Mouse (Mus musculus) kidney, adult 2 months (tissue): ENCODE measurements around the gene Tjap1. TPM values are rescaled to one million over a fixed set of nuclear protein-coding genes. Genes with fewer than 3 reads are reported as not detected.

ENCODE experiments used
- DNase-seq: peaks from one replicate; pipeline ENCODE4 v3.0.0; 2021
- H3K27ac ChIP-seq: fragments of 200-500 bp; 2 replicates; pipeline ENCODE4 v1.5.1; 2012; ENCODE audit warnings: low read depth, low read length, control low read depth, inconsistent platforms; ENCODE audit not compliant: insufficient read depth
- H3K27me3 ChIP-seq: fragments of 200-500 bp; replicated peaks from 2 replicates; pipeline ENCODE4 v1.6.1; 2012; ENCODE audit warnings: mild to moderate bottlenecking, moderate library complexity, low read length, inconsistent platforms; ENCODE audit not compliant: control insufficient read depth, insufficient read depth
- H3K36me3 ChIP-seq: fragments of 200-500 bp; 2 replicates; pipeline ENCODE4 v1.6.1; 2012; ENCODE audit warnings: mild to moderate bottlenecking, moderate library complexity, low read length, inconsistent platforms; ENCODE audit not compliant: control insufficient read depth, insufficient read depth
- H3K4me1 ChIP-seq: fragments of 200-500 bp; 2 replicates; pipeline ENCODE4 v1.6.1; 2011; ENCODE audit warnings: low read length; ENCODE audit not compliant: control insufficient read depth, insufficient read depth
- H3K4me3 ChIP-seq: fragments of 200-500 bp; 2 replicates; pipeline ENCODE4 v1.5.1; 2011; ENCODE audit warnings: mild to moderate bottlenecking, low read depth, low read length, control low read depth; ENCODE audit not compliant: insufficient read depth
- CTCF ChIP-seq: fragments of 200-500 bp; conservative IDR thresholded peaks from 2 replicates; pipeline ENCODE4 v1.5.1; 2011; ENCODE audit warnings: low read depth, mild to moderate bottlenecking, control low read depth, low read length, moderate library complexity, mixed read lengths; ENCODE audit not compliant: insufficient read depth, insufficient read length
- POLR2A ChIP-seq: fragments of 200-500 bp; IDR thresholded peaks from one replicate; pipeline ENCODE4 v1.6.1; 2011; ENCODE audit warnings: low read depth, low read length, control low read depth
- WGBS: fragments of 180-500 bp; shearing (Covaris S2); methylation state at CpG from one replicate; pipeline ENCODE4 v1.1.7; 2018; 5-methylcytosine and 5-hydroxymethylcytosine counted together
- polyA plus RNA-seq: library from polyadenylated mRNA; depleted of rRNA; stranded (reverse); fragments of >200 nt; gene quantifications from 2 replicates; pipeline ENCODE4 v1.2.3, GENCODE M21; 2012

The Tjap1 gene
- polyA plus RNA-seq, 1 experiment = 23.1 TPM

- 40% methylated on average over 2 of the region's 2 CpGs for WGBS
- no peak overlapping the region for H3K27ac ChIP-seq
- peaks cover 2% of the 10 kb centered on the region; the same call in 1 of the 2 replicates for H3K36me3 ChIP-seq
- peaks cover 7% of the 10 kb centered on the region; the same call in 1 of the 2 replicates for H3K4me1 ChIP-seq
- DNase-seq = peak; percentile 76
- no peak overlapping the region for H3K4me3 ChIP-seq
- no peak for TF ChIP-seq POLR2A
- TF ChIP-seq CTCF = no peak
- no peaks in the 10 kb centered on the region for H3K27me3 ChIP-seq
These were observed 39.2 kb downstream of the Tjap1 start for GRCm38 (mm10) chr17:46243624-46244023.

GRCm38 (mm10) chr17:46242993-46243392, 39.8 kb downstream of the Tjap1 start:
- TF ChIP-seq POLR2A = no peak
- no peak for TF ChIP-seq CTCF
- no peak overlapping the region for H3K4me3 ChIP-seq
- peaks cover 7% of the 10 kb centered on the region; the same call in 1 of the 2 replicates for H3K4me1 ChIP-seq
- WGBS = 57% methylated on average over 4 of the region's 4 CpGs
- DNase-seq = peak; percentile 40
- no peak overlapping the region for H3K27ac ChIP-seq
- H3K36me3 ChIP-seq = peaks cover 2% of the 10 kb centered on the region; the same call in 1 of the 2 replicates
- H3K27me3 ChIP-seq = no peaks in the 10 kb centered on the region

GRCm38 (mm10) chr17:46242274-46242673, 40.6 kb downstream of the Tjap1 start:
- H3K4me1 ChIP-seq = peaks cover 7% of the 10 kb centered on the region; the same call in 1 of the 2 replicates
- DNase-seq = no peak
- H3K27ac ChIP-seq = no peak overlapping the region
- TF ChIP-seq POLR2A (no peak), CTCF (no peak)
- no peaks in the 10 kb centered on the region for H3K27me3 ChIP-seq
- WGBS = 84% methylated on average over 13 of the region's 13 CpGs
- H3K36me3 ChIP-seq = peaks cover 2% of the 10 kb centered on the region; the same call in 1 of the 2 replicates
- H3K4me3 ChIP-seq = no peak overlapping the region

- no peak for DNase-seq
- Histone ChIP-seq H3K4me3 (no peak overlapping the region), H3K27me3 (no peaks in the 10 kb centered on the region), H3K36me3 (peaks cover 2% of the 10 kb centered on the region; the same call in 1 of the 2 replicates), H3K27ac (no peak overlapping the region), H3K4me1 (peaks cover under 1% of the 10 kb centered on the region; the same call in 1 of the 2 replicates)
- TF ChIP-seq POLR2A (no peak), CTCF (no peak)
- WGBS = 73% methylated on average over 11 of the region's 11 CpGs
These were observed 41.4 kb downstream of the Tjap1 start for GRCm38 (mm10) chr17:46241471-46241870.

GRCm38 (mm10) chr17:46239516-46240114, 43.2 kb downstream of the Tjap1 start:
- no peaks in the 10 kb centered on the region for H3K27me3 ChIP-seq
- H3K4me1 ChIP-seq = no peaks in the 10 kb centered on the region
- H3K4me3 ChIP-seq = no peak overlapping the region
- peaks cover 2% of the 10 kb centered on the region; the same call in 1 of the 2 replicates for H3K36me3 ChIP-seq
- DNase-seq = no peak
- TF ChIP-seq POLR2A (no peak), CTCF (no peak)
- H3K27ac ChIP-seq = no peak overlapping the region
- WGBS = 87% methylated on average over 15 of the region's 15 CpGs

GRCm38 (mm10) chr17:46237480-46237879, 45.3 kb downstream of the Tjap1 start:
- Histone ChIP-seq H3K27me3 (no peaks in the 10 kb centered on the region), H3K4me3 (no peak overlapping the region), H3K36me3 (peaks cover 2% of the 10 kb centered on the region; the same call in 1 of the 2 replicates), H3K4me1 (no peaks in the 10 kb centered on the region), H3K27ac (no peak overlapping the region)
- no peak for TF ChIP-seq POLR2A
- no peak for TF ChIP-seq CTCF
- no peak for DNase-seq
- WGBS = 76% methylated on average over 5 of the region's 5 CpGs

GRCm38 (mm10) chr17:46237079-46237478, 45.7 kb downstream of the Tjap1 start:
- Histone ChIP-seq H3K4me1 (no peaks in the 10 kb centered on the region), H3K4me3 (no peak overlapping the region), H3K36me3 (no peaks in the 10 kb centered on the region; the same call in 1 of the 2 replicates), H3K27ac (no peak overlapping the region), H3K27me3 (no peaks in the 10 kb centered on the region)
- no peak for TF ChIP-seq CTCF
- no peak for TF ChIP-seq POLR2A
- no peak for DNase-seq
- 92% methylated on average over 6 of the region's 6 CpGs for WGBS
